Mouse (Mus musculus): ENCODE results near the gene Calhm3.
A peak's percentile ranks its signal among the peaks of the same experiment; 100 is the strongest.

Calhm3 gene

DNA sequence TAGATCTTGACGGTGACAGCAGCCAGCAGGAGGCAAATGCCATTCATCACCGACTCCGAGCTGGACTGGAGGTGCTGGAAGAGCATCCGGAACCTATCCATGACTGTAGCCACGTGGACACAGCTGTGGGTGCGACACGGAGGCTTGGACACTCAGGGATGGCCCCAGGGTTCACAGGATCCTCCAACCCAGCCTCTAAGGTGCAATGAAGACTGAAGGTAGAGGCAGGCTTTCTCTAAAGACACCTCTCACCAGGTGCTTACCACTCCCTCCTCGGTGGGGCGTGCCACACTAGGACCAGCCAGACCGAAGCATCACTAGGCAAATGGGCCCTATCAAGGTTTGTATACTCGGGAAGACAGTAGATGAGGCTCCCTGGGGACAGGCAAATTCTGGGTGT lies at the start of gene Calhm3:
Gene Calhm3, minus strand, starts transcription at position 101 of the 400 bp plus-strand sequence.
- no peak for DNase-seq (ENCODE audit: low spot score in 2 of 2)

DNA sequence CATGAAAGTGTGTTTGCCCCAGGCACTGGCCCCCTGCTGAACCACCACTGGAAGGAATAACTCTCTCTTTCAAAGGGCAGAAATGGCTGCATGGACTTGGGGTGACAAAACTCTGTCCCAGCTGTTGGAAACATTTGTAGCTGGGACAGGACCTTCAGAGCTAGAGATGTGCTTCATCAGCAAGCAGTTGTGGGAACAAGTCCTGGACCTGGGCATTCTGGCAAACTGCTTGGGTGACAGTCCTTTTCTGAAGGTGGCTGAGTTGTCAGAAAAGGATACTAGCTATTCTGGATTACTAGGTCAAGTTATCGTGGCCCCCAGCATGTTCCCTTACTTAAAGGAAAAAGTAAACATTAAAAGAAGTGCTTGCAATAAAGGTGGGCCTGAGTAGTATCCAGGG lies 48.6 kb upstream of the Calhm3 start:
- no peak for DNase-seq (ENCODE audit: low spot score in 2 of 2)

DNA sequence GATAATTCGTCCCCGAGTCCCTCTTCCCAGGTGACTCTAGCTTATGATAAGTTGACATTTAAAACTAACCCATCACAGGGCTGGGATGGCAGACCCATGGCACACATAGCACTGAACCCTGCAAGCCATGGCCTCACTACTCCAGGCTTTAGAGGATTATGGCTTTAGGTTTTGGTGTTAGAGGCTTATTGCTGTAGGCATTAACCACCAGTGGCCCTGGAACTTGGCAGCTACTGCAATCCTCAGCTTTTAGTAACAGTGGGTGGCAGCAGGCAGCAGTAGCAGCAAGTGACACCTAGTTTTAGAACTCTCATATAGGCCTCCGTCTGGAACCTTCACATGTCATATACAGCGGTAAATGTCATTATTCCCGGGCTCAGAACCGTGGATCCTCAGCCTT lies 47.1 kb upstream of the Calhm3 start:
- peak; percentile 51 to 69 for DNase-seq (ENCODE audit: low spot score in 2 of 2)

DNA sequence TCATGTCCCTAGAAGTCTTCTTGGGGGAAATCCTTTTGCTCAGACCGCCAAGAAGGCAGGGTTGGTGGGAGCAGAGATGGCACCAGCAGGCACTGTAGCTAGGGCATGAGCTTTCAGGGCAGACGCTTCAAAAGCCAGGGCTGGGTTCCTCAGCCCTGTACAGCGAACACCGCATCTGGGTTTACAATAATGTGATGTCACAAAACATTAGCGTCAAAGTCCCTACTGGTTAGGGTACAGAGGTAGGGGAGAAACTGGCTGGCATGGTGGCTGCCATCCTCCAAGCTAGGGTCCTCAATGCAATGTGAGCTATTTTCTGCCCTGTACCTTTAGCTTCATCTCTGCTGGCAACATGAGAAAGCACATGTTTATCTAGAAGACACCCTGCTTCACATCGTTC lies 45.5 kb upstream of the Calhm3 start:
- DNase-seq (ENCODE audit: low spot score in 2 of 2), result no peak

DNA sequence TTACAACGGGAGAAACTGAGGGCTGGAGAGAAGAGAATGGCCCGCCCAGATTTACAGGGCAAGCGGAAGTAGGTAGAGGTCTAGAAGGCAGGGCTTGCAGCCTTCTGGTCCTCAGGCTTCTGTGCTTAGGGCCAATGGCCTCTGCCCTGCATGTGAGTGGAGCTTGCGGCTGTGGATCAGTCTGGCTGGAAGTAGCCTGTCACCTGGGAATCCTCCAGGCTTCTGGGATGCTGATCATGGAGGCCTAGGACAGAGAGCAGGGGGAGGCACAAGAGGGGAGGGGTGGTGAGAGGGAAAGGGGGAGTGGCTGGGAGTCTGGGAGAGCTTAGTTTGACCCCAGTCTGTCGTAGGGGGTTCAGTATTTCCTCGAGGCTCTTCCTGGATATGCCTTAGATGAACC lies 44.9 kb upstream of the Calhm3 start:
- no peak for DNase-seq (ENCODE audit: low spot score in 2 of 2)

DNA sequence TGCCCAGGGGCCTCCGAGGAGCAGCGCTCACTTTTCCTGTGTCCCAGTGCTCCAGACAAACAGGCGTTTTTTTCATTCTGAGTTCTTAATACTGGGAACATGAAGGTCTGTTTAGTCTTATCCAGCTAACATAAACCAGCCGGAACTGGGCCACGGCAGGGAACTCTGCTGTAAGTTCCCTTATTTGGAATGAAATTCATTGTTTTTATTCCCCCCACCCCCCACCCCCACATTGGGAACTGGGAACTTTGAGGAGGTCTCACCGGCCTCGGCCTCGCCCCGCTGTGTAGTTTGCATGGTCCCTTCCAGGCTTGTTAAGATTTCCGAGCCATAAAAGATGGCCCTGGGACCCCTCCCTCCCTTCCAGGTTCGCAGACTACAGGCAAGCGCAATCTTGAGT lies 44.4 kb upstream of the Calhm3 start:
- no peak for DNase-seq (ENCODE audit: low spot score in 2 of 2)

DNA sequence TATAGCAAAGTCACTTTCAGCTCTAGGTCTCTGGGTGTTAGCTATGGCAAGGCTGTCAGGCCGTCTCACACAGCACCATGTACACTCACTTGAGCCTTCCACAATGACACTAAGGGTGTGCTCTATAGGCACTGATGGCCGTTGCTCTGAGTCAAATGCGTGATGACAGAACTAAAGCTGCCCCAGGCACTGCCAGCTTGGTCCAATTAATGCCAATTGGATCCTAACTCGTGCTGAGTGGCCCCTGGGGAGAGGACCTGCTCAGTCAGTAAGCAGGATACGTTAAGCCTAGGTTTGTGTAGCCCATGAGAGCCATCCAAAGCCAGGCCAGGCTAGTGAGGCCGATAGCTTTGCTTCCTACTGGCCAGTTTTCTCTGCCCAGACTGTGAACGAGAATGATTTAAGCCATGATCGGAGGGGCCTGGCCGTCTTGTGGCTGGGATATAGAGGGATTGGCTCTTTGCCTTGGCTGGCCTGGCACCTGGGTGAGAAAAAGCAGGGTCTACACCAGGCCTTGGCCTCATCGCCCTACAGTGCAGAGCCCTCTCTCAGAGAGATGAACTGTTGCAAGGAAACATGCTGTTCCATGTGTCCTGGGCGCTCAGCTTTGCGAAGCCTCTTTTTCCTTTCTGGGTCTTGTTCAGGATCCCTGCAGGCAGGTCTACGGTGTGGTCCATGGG lies 41.2 kb upstream of the Calhm3 start:
- no peak for DNase-seq (ENCODE audit: low spot score in 2 of 2)

DNA sequence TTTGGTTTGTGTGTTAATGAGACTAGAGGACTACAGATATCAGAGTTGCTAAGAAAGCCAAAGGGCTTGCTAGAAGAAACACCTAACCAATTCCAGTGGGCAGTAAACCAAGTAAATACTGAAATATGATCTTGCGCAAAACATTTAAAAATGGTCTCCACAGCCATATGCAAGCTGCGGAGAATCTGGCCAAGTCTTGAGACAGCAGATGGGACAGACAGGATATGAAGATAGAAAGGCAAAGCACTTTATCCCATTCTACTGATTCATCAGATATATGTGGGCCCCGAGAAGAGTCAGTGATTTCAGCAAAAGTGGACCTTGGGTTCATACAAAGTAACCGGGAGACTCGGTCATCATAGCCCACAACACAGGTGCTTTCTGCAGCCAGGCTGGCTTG lies 34.6 kb upstream of the Calhm3 start:
- DNase-seq (ENCODE audit: low spot score in 2 of 2), result no peak

DNA sequence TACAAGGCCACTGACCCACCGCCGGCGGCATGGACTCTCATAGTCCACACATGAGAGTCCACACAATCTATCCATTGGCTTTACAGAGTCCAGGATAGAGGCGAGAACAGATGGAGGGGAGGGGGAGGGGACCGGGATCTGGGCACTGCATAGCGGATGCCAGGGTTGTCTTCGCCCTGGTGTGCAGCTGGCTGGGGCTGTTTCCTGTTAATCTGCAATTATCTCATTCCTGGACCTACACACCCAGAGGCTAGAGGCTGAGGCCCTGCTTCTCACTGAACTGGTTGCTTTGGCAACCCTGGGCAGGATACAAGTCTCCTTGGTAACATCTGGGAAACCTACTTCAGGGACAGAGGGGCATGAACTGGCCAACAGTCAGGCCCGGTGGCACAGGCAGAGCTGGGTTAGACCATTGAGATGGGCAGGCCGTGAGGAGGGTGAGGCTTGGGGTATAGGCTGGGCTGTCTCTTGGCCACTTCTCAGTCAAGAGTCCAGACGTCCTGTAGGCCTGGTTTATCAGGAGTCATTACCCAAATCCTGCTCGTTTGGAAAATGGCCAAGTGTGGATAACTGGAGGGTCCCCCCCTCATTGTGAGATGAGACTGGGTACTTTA lies 31.1 kb upstream of the Calhm3 start:
- no peak for DNase-seq (ENCODE audit: low spot score in 2 of 2)

DNA sequence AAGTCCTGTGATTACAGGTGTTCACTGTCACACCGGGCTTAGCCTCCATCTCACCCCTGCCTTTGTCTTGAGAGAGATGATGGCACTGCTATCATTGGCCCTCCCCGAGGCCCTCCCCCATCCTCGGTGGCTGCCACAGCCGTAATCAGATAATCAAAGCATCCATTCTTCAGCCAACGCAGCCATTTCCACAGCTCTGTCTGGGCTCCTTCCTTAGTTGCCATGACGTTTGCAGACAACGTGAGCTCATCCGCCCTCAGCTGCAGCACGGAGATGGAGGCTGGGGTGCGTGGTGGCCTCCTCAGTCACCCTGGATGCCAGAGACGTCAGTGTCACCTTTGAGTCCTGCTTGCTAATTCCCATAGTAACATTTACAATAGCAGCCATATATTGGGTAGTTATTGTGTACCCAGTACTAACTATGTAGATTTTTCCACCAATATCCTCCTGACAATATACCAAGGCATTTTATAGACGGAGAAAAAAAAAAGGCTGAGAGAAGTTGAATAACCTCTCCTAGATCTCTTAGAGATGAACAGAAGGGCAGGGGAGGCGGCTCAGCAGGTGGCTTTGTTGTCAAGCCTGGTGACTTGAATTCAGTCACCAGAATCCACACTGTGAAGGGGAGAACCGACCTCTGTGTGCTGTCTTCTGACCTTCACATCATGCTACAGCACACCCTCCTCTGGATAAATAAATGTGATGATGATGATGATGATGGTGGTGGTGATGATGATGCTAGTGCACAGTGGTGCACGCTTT lies 29.1 kb upstream of the Calhm3 start:
- DNase-seq (ENCODE audit: low spot score in 2 of 2), result peak in 1 of 2 experiments; percentile 41

DNA sequence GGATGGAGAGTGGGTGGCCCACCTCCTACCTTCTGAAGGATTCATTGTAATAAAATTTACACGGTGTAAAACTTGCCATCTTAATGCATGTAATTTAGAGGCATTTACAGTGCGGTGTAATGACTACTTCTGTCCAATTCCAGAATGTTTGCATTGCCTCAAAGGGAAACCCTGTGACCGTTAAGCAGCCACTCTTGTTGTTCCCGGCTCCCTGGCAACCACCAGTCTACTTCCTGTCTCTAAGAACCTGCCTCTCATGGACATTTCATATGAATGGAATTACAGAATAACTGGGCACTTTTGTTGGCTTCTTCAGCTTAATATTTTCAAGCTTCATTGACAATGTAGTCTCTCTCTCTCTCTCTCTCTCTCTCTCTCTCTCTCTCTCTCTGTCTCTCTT lies 27.2 kb upstream of the Calhm3 start:
- DNase-seq (ENCODE audit: low spot score in 2 of 2), result no peak

DNA sequence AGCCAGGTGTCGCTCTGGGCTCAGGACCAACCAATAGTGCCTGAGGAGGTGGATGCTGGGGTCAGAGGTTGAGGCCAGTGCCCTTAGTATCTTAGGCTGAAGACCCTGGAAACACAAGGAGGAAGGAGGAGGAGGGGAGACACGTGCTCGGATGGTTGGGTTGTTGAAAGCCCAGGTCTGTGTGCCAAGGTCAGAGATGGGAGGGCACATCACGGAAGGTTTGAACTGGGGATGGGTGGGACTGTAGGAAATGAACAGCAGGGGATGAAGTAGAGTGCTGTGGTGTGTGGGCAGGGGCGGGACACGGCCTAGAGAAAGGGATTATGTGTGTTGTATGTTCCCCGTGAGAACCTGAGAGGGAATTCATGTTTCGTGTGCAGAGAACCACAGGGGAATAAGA lies 26.7 kb upstream of the Calhm3 start:
- no peak for DNase-seq (ENCODE audit: low spot score in 2 of 2)

DNA sequence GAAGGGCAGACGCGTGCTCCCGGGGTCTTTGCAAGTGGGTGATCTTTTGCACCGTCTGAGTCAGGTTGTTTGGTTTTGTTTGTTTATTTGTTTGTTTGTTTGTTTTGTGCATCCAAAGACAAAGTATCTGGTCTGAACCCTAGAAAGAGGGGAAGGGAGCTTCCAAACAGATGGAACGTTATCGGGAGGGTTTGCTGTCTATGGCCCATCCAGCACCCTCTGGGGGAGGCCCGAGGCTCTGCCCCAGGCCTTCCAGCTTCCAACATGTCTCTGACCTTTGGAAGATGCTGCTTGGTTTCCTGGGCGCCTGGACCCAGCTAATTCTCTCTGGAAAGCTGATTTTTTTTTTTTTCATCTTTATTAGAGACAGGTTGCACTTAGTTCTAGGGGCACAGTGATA lies 22.4 kb upstream of the Calhm3 start:
- DNase-seq (ENCODE audit: low spot score in 2 of 2), result no peak

DNA sequence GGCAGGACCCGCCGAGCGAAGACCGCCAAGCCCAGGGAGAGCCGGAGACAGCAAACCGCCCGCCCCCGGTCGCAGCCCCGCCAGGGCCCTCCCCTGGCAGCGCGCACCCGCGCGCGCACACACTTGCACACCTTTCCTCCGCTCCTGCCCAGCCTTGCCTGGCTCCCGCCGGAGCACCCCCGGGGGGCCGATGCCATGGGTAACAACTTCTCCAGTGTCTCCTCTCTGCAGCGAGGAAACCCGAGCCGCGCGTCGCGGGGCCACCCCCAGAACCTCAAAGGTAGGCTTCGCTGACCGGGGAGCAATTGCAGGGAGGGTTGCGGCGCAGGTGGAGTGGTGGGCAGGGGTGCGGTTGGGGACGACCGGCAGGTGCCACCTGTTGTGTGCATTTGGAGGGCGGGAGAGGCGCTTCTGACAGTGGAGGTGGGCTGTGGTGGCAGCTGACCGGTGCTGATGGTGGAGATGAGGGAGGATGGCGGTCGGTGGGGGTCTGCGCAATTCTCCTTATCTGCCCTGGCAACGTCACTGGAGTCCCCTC lies 21.8 kb upstream of the Calhm3 start:
- DNase-seq (ENCODE audit: low spot score in 2 of 2), result peak in 1 of 2 experiments; percentile 32

DNA sequence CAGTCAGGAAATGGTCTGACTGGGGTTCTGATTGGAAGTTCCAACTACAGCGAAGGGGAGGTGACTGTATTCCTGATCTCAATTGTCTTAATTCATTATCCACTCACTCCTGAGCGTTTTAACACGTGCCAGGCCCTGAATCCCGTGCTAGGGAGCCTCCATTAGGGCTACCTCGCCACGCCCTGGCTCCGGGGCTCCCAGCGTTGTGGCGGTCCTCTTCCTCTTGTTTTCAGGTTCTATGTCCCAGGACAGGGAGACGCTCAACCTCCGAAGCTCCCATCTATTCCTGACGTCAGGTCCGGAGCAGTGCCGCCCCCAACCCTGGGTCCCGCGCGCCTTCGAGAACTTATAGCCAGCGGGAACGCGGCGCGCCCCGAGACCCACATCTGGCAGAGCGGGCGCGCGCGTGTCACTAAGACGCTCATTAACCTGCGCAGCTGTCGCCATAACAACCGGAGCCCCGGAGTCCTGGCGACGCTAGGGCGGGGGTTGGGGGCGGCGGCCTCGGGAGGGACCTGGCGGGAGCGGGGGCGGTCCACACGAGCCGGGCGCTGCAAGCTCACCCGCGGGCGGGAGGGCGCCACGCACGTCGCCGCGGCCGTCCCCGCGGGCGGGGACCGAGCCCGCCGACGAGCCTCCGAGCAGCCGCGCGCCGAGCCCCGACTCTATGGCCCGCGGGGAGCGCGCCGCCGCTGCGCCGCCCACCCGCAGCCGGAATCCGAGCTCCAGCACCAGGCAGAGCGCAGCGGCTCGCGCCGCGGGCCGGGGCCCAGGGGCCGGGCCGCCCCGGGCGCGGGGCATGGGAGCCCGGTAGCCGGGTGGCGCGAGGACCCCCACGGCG lies 21.1 kb upstream of the Calhm3 start, which contains the start of gene Neurl1a:
Gene Neurl1a, plus strand, starts transcription at position 390 of the 841 bp plus-strand sequence.
- DNase-seq (ENCODE audit: low spot score in 2 of 2), result peak; percentile 47 to 63

DNA sequence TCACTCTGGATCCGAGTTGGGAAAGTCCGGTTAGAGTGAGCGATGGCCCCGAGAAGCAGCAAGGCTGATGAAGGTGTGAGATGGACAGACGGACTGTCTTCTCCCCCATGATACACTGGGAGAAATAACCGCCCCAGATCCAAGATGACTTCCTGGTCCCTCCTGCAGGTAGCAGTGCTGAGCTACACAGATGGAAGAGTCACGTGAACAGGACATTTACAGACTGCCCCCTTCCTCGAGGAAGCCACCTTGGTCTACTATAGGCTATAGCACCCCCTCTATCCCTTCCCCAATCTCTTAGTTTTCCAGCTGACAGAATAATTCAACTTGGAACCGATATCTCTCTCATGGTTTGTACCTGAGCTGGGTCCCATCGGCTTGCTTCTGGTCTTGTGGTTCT lies 20.4 kb upstream of the Calhm3 start:
- DNase-seq (ENCODE audit: low spot score in 2 of 2), result no peak

DNA sequence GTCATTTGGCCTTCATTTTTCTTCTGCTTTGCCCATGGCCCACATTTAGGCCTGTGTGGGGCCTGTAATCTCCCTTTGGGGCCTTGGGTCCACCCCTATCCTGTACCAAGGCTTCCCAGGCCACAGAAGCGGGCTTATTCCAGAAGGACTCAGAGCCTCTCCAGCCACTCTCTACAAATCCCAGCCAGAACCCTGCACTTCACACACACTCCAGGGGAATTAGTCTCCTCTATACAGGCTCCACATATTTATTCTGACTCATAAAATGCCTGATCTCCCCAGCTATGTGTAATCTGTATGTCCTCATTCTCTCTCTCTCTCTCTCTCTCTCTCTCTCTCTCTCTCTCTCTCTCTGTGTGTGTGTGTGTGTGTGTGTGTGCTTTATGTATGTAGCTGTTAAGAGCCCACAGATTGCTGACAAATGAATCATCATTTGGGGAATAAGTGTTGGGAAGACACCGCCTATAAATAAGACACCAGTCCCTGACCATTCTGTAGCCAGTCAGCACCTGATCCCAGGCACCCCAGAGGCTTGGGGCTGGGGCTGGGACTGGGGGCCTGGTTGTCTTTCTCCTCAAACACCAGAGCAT lies 19.4 kb upstream of the Calhm3 start:
- DNase-seq (ENCODE audit: low spot score in 2 of 2), result no peak

DNA sequence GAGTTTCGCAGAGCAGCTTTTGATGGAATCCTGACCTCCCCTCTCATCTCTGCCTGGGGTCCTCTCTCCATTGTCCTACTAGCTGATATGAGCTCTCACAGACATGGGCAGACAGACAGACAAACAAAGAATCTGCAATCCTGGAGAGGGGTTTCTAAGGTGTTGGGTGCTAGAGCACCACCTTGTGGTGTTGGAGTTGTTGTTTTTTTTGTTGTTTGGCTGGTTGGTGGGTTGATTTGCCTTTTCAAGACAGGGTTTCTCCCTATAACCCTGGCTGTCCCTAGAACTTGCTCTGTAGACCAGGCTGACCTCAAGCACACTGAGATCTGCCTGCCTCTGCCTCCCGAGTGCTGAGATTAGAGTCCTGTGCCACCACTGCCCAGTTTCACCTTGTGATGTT lies 17.9 kb upstream of the Calhm3 start:
- no peak for DNase-seq (ENCODE audit: low spot score in 2 of 2)

DNA sequence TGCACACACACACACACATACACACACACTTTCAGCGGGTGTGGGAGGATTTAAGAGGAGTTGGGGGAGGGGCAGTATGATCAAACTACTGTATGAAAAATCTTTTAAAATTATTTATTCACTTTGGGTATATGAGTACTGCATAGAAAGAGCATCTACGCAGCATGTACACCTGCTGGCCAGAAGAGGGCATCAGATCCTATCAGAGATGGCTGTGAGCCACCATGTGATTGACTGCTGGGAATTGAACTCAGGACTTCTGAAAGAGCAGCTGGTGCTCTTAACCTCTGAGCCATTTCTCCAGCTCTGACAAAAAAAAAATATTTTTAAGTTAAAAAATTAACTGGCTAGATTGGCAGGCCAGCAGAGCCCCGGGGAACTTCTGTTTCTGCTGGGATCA lies 17.0 kb upstream of the Calhm3 start:
- no peak for DNase-seq (ENCODE audit: low spot score in 2 of 2)

DNA sequence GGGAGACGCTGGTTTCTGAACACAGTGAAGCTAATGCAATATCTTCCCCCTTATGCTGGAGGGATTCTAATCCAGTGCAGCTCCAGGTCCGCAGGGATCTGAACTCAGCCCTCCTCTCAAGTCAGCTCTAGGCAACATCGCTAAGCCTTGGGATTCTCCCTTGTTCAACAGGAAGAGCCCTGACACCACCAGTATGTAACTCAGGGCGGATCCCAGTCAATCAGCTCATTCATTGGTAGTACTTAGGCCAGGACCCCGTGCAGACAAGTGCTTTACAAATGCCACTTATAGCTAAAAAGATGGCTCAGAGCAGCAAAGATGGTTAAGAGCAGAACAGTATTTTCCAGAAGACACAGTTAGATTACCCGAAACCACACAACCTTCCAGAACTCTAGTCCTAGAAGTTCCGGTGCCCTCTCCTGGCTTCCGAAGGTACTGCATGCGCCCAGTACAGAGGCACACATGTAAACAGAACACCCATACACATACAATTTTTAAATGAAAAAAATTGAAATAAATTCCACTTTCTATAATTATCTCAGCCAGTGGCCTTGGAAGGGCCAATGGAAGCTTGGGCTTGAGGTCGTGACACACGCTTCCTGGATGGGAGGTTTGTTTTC lies 11.3 kb upstream of the Calhm3 start:
- peak; percentile 74 to 82 for DNase-seq (ENCODE audit: low spot score in 2 of 2)

DNA sequence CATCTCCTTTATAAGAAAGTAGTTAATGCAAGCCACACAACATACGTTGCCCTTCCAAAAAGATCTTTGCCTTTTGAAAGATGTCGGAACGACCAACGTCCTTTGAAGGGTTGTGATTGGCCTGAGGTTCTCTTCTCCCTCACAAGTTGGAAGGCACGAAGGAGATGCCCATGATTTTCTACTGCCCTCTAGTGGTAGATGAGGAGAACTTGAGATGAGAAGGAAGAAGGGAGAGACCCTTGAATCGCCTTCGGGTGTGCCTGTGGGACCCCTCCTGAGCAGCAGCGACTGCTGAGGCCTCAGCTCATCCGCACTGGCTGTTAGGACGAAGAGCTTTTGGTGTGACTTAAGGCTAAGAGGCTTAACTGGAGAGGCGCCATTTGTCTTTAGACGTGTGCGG lies 10.7 kb upstream of the Calhm3 start:
- no peak for DNase-seq (ENCODE audit: low spot score in 2 of 2)

All from right cerebral cortex, postnatal 36 days (tissue).